Mouse (Mus musculus) natural killer cell, adult 2 months (primary cell): ENCODE results near the gene Zfp683.
A peak's percentile ranks its signal among the peaks of the same experiment; 100 is the strongest.

Experiments
- DNase-seq, 2 experiments: peaks; one replicate each; pipeline ENCODE4 v3.0.0; 2022; ENCODE audit warnings: low spot score in 2 of 2

The Zfp683 gene

GRCm38 (mm10) chr4:134051912-134052311, 1.7 kb upstream of the Zfp683 start:
- DNase-seq, result no peak

- no peak for DNase-seq
Observed at GRCm38 (mm10) chr4:134052560-134052959, 1.1 kb upstream of the Zfp683 start.

- DNase-seq, result no peak
Observed at GRCm38 (mm10) chr4:134058166-134058715, 4.6 kb downstream of the Zfp683 start.

GRCm38 (mm10) chr4:134058908-134059307, 5.3 kb downstream of the Zfp683 start:
- DNase-seq, result no peak

GRCm38 (mm10) chr4:134060135-134060865, 6.7 kb downstream of the Zfp683 start, which contains the start of gene Crybg2:
Gene Crybg2 (plus strand): TSS chr4:134060815.
- DNase-seq, result no peak

GRCm38 (mm10) chr4:134061166-134061830, 7.7 kb downstream of the Zfp683 start:
- no peak for DNase-seq

GRCm38 (mm10) chr4:134061944-134062446, 8.4 kb downstream of the Zfp683 start:
- DNase-seq, result no peak

- no peak for DNase-seq
Observed at GRCm38 (mm10) chr4:134062561-134062960, 8.9 kb downstream of the Zfp683 start.

- no peak for DNase-seq
Observed at GRCm38 (mm10) chr4:134065431-134066004, 11.9 kb downstream of the Zfp683 start.

- no peak for DNase-seq
Observed at GRCm38 (mm10) chr4:134067383-134067782, 13.7 kb downstream of the Zfp683 start.

GRCm38 (mm10) chr4:134067833-134068544, 14.4 kb downstream of the Zfp683 start:
- DNase-seq, result no peak

- DNase-seq, result no peak
Observed at GRCm38 (mm10) chr4:134068793-134069580, 15.3 kb downstream of the Zfp683 start.

GRCm38 (mm10) chr4:134078694-134079093, 25.1 kb downstream of the Zfp683 start:
- DNase-seq, result peak; percentile 38 to 39

GRCm38 (mm10) chr4:134080674-134081073, 27.0 kb downstream of the Zfp683 start:
- no peak for DNase-seq

- peak; percentile 78 to 91 for DNase-seq
Observed at GRCm38 (mm10) chr4:134081730-134082386, 28.2 kb downstream of the Zfp683 start.

- no peak for DNase-seq
Observed at GRCm38 (mm10) chr4:134082460-134082859, 28.8 kb downstream of the Zfp683 start.

- DNase-seq, result no peak
Observed at GRCm38 (mm10) chr4:134084999-134085398, 31.4 kb downstream of the Zfp683 start.

- peak; percentile 50 to 63 for DNase-seq
Observed at GRCm38 (mm10) chr4:134087412-134087811, 33.8 kb downstream of the Zfp683 start.

GRCm38 (mm10) chr4:134089029-134089428, 35.4 kb downstream of the Zfp683 start:
- peak in 1 of 2 experiments; percentile 10 for DNase-seq

- no peak for DNase-seq
Observed at GRCm38 (mm10) chr4:134090521-134091224, 37.0 kb downstream of the Zfp683 start.
